Comparison of ENCODE assay signal across 9 mouse cellular contexts in genomic region chr6:84573905-84574660, GRCm38 (mm10). TPM values are rescaled to one million over a fixed set of nuclear protein-coding genes. Genes with fewer than 3 reads are reported as not detected.
DNase-seq lines count a peak whose midpoint lies in the region; ATAC-seq and TF ChIP-seq lines count a peak whose summit lies in the region.
"Had no signal": no experiment of that assay in that cellular context is flagged by ENCODE, and none has a peak within 500 bp of the region (broad histone marks: within the 10 kb centered on the region; RNA-seq: fewer than 3 reads in every experiment).

No protein-coding gene starts in this region.

- peak overlapping the region; percentile 60 for H3K4me2 ChIP-seq in heart, embryonic 11.5 days
- peak overlapping the region; percentile 53 for H3K4me2 ChIP-seq in heart, embryonic 16.5 days (ENCODE audit: low read depth, low read length)
- H3K4me2 ChIP-seq in liver, postnatal 0 days (ENCODE audit: low read depth, low read length), result peak overlapping the region; percentile 3; the same call in 1 of the 2 replicates

- peak; percentile 40 for TF ChIP-seq CTCF in liver, postnatal 0 days (IDR thresholded peaks at IDR 0.05; ENCODE audit: low read depth)

- no peaks in the 10 kb centered on the region for H3K36me3 ChIP-seq in heart, embryonic 11.5 days (ENCODE audit: control insufficient read depth, insufficient read depth, low read length)
- no peaks in the 10 kb centered on the region for H3K36me3 ChIP-seq in heart, embryonic 16.5 days (ENCODE audit: control insufficient read depth, insufficient read depth)
- H3K36me3 ChIP-seq in liver, postnatal 0 days (replicated peaks; ENCODE audit: insufficient read depth, low read length), result no peaks in the 10 kb centered on the region

- H3K4me3 ChIP-seq in heart, embryonic 11.5 days (ENCODE audit: low read depth, low read length), result peak overlapping the region; percentile 16; the same call in 1 of the 2 replicates
- H3K4me3 ChIP-seq in heart, embryonic 16.5 days (ENCODE audit: low read length), result peak overlapping the region; percentile 28
- H3K4me3 ChIP-seq in liver, postnatal 0 days (ENCODE audit: low read depth, low read length), result no peak overlapping the region

- no peak overlapping the region for H3K27ac ChIP-seq in heart, embryonic 11.5 days (ENCODE audit: low read depth, low read length)
- no peak overlapping the region for H3K27ac ChIP-seq in heart, embryonic 16.5 days (ENCODE audit: low read length)
- H3K27ac ChIP-seq in liver, postnatal 0 days (ENCODE audit: low read depth), result no peak overlapping the region

- no peak for TF ChIP-seq EP300 in liver, postnatal 0 days (IDR thresholded peaks at IDR 0.05; ENCODE audit: low read depth)

- H3K9ac ChIP-seq in heart, embryonic 11.5 days (ENCODE audit: low read depth, low read length), result no peak overlapping the region
- no peak overlapping the region for H3K9ac ChIP-seq in heart, embryonic 16.5 days (ENCODE audit: low read length)
- no peak overlapping the region for H3K9ac ChIP-seq in liver, postnatal 0 days (replicated peaks)

- WGBS in heart, embryonic 11.5 days (ENCODE audit: insufficient replicate concordance), result 21% methylated on average over 25 of the region's 25 CpGs
- WGBS in heart, embryonic 16.5 days, result 36% methylated on average over 25 of the region's 25 CpGs
- 54% methylated on average over 25 of the region's 25 CpGs for WGBS in liver, postnatal 0 days (ENCODE audit: insufficient replicate concordance)

- ATAC-seq in heart, embryonic 11.5 days (replicated peaks; ENCODE audit: insufficient number of reproducible peaks, low FRiP score, low TSS enrichment), result no peak; the same call in 1 of the 2 replicates
- 0 out of 2 replicates have a peak, but pooled peaks have one; percentile 23 for ATAC-seq in heart, embryonic 16.5 days (replicated peaks; ENCODE audit: extremely low read depth, insufficient read depth, low FRiP score)
- no peak for ATAC-seq in liver, postnatal 0 days

- H3K27me3 ChIP-seq in heart, embryonic 11.5 days (ENCODE audit: control insufficient read depth, insufficient read depth, low read length), result peaks cover 31% of the 10 kb centered on the region
- peaks cover 20% of the 10 kb centered on the region for H3K27me3 ChIP-seq in heart, embryonic 16.5 days (ENCODE audit: control insufficient read depth, insufficient read depth, low read length)
- peaks cover 4% of the 10 kb centered on the region; the same call in 1 of the 2 replicates for H3K27me3 ChIP-seq in liver, postnatal 0 days (ENCODE audit: insufficient read depth, low read length)

- H3K4me1 ChIP-seq in heart, embryonic 11.5 days (ENCODE audit: control insufficient read depth, insufficient read depth, low read length), result peaks cover 11% of the 10 kb centered on the region
- peaks cover 10% of the 10 kb centered on the region for H3K4me1 ChIP-seq in heart, embryonic 16.5 days (ENCODE audit: control insufficient read depth, insufficient read depth, low read length)
- no peaks in the 10 kb centered on the region for H3K4me1 ChIP-seq in liver, postnatal 0 days (ENCODE audit: insufficient read depth)

- no peaks in the 10 kb centered on the region for H3K9me3 ChIP-seq in heart, embryonic 11.5 days (replicated peaks; ENCODE audit: control insufficient read depth, low read length)
- H3K9me3 ChIP-seq in heart, embryonic 16.5 days (replicated peaks; ENCODE audit: control insufficient read depth, low read length), result no peaks in the 10 kb centered on the region
- H3K9me3 ChIP-seq in liver, postnatal 0 days (ENCODE audit: low read length), result no peaks in the 10 kb centered on the region

- DNase-seq in heart, adult 9 months (ENCODE audit: low spot score in 2 of 2), result no peak
- peak; percentile 51 for DNase-seq in adrenal gland, postnatal 25 days
- DNase-seq in liver, postnatal 0 days, result no peak
- no peak for DNase-seq in layer of hippocampus, adult 9-11 months
- no peak for DNase-seq in thymus, postnatal 14 days
- DNase-seq in left cerebral cortex, adult 8-10 months (ENCODE audit: low spot score in 2 of 2), result no peak

RNA-seq across cellular contexts. Expression of gene Cyp26b1, which starts 19.6 kb away (rescaled TPM):
- 1.3 and 1.7 TPM in 2 replicates for polyA plus RNA-seq in heart, embryonic 11.5 days (2014; fragmentation: Nextera tagmentation; extraction: Ambion mirVana)
- 4.2 and 4.6 TPM in 2 replicates for total RNA-seq in adrenal gland, postnatal 25 days (2021)
- 1.4 and 1.7 TPM in 2 replicates for polyA plus RNA-seq in heart, embryonic 16.5 days (2015; fragmentation: Nextera tagmentation; extraction: Ambion mirVana)
- polyA plus RNA-seq in liver, postnatal 0 days (2015; fragmentation: Nextera tagmentation; extraction: Ambion mirVana), result 0.13 and 0.14 TPM in 2 replicates
- total RNA-seq in left cerebral cortex, adult 8-10 months (2022), result 1 to 10 TPM; 4.4 to 8.9 (median 6.2) TPM
- total RNA-seq: MEL had no signal

Comparison
In these comparisons a context has a peak if more than half of its experiments do, and no peak if none do; other contexts are left out.
1. H3K4me2 ChIP-seq: peak in every context shown above with its lines; median percentile 60 in heart, embryonic 11.5 days; 53 in heart, embryonic 16.5 days; 3 in liver, postnatal 0 days.